Mouse (Mus musculus) embryonic stem cell, embryonic (primary cell): ENCODE results near the gene Slc25a22.

ENCODE experiments used
- CTCF ChIA-PET, 4 experiments: fragments of 300-600 bp in 2 of 4; fragments of 350-600 bp in 2 of 4; sonication (Branson Sonifier 250); formaldehyde crosslinking; loops; one replicate each; lab custom pipeline; 2022; ENCODE audit warnings: inconsistent platforms in 2 of 4; lab: Charles Lee
- POLR2A ChIA-PET, 4 experiments: fragments of 300-600 bp in 2 of 4; fragments of 350-600 bp in 2 of 4; sonication (Branson Sonifier 250); formaldehyde crosslinking; loops; one replicate each; lab custom pipeline; 2022; ENCODE audit warnings: antibody characterized with exemption in 4 of 4, inconsistent platforms in 1 of 4; lab: Charles Lee

Gene Slc25a22

GRCm38 (mm10) chr7:141476981-141477370, 39.3 kb upstream of the Slc25a22 start:
- ChIA-PET POLR2A (interaction anchor here in 3 of 4 experiments (0.6 to 38.4 kb wide), 23 partner anchors 8 to 596 kb away, joined by 3 to 944 read pairs (median 5); partner anchors contain the start of genes Pnpla2 (in 3 of the 3), Cd151 (in 2 of the 3), Chid1 (in 2 of the 3) and Cracr2b (in 2 of the 3)), CTCF (interaction anchor here in 3 of 4 experiments (0.6 to 2.0 kb wide), 16 partner anchors 9 to 1336 kb away, joined by 3 to 9 read pairs (median 4); partner anchors contain the start of genes Cracr2b (in 1 of the 3) and Eps8l2 (in 1 of the 3))

- CTCF ChIA-PET = interaction anchor here (0.6 to 2.0 kb wide), 17 partner anchors 8 to 1335 kb away, joined by 3 to 11 read pairs (median 4); partner anchors contain the start of genes Cd151 (in 1 of the 4), Cracr2b (in 1 of the 4) and Eps8l2 (in 1 of the 4)
- POLR2A ChIA-PET = interaction anchor here (0.6 to 38.4 kb wide), 45 partner anchors 8 to 1550 kb away, joined by 3 to 944 read pairs (median 4); partner anchors contain the start of genes Chid1 (in 3 of the 4), Pnpla2 (in 3 of the 4), Cd151 (in 2 of the 4) and Cracr2b (in 2 of the 4)
Observed at GRCm38 (mm10) chr7:141476226-141476980, 38.7 kb upstream of the Slc25a22 start.

GRCm38 (mm10) chr7:141475805-141476158, 38.1 kb upstream of the Slc25a22 start:
- ChIA-PET CTCF (interaction anchor here in 3 of 4 experiments (0.6 to 2.0 kb wide), 7 partner anchors 9 to 534 kb away, joined by 3 to 9 read pairs (median 4); partner anchors contain the start of genes Cd151 (in 1 of the 3) and Cracr2b (in 1 of the 3)), POLR2A (interaction anchor here in 3 of 4 experiments (0.7 to 38.4 kb wide), 45 partner anchors 8 to 619 kb away, joined by 3 to 944 read pairs (median 4); partner anchors contain the start of genes Chid1 (in 3 of the 3), Pnpla2 (in 3 of the 3), Cd151 (in 2 of the 3) and Cracr2b (in 2 of the 3))

GRCm38 (mm10) chr7:141475011-141475804, 37.5 kb upstream of the Slc25a22 start, which contains the start of the genes Polr2l and Tspan4:
TSS of gene Polr2l (minus strand) at chr7:141475132.
TSS of gene Tspan4 (plus strand) at chr7:141475240.
- CTCF ChIA-PET = interaction anchor here in 3 of 4 experiments (0.6 to 1.9 kb wide), 7 partner anchors 8 to 700 kb away, joined by 3 to 6 read pairs (median 4); partner anchors contain the start of genes Cd151 (in 1 of the 3) and Cracr2b (in 1 of the 3)

GRCm38 (mm10) chr7:141474160-141474559, 36.5 kb upstream of the Slc25a22 start:
- CTCF ChIA-PET = interaction anchor here in 2 of 4 experiments (0.6 to 1.3 kb wide), 2 partner anchors 15 to 66 kb away, joined by 3 read pairs; no protein-coding TSS in a partner anchor
- POLR2A ChIA-PET = interaction anchor here (0.7 to 38.4 kb wide), 9 partner anchors 13 to 40 kb away, joined by 3 to 944 read pairs (median 4); partner anchors contain the start of genes Cd151 (in 2 of the 4), Cracr2b (in 2 of the 4), Pnpla2 (in 2 of the 4) and Rplp2 (in 2 of the 4)

More at GRCm38 (mm10) chr7:141475011-141475804, 37.5 kb upstream of the Slc25a22 start, which contains the start of the genes Polr2l and Tspan4:
- POLR2A ChIA-PET = interaction anchor here (0.5 to 38.4 kb wide), 64 partner anchors 9 to 620 kb away, joined by 3 to 944 read pairs (median 4); partner anchors contain the start of genes Chid1 (in 3 of the 4), Pnpla2 (in 3 of the 4), Cd151 (in 2 of the 4) and Cracr2b (in 2 of the 4)

GRCm38 (mm10) chr7:141472763-141473162, 35.1 kb upstream of the Slc25a22 start:
- ChIA-PET CTCF (interaction anchor here in 2 of 4 experiments (1.8 to 2.0 kb wide), 2 partner anchors 8 kb away, joined by 7 to 10 read pairs; no protein-coding TSS in a partner anchor), POLR2A (interaction anchor here in 2 of 4 experiments (0.8 to 38.4 kb wide), 4 partner anchors 14 to 67 kb away, joined by 3 to 944 read pairs (median 292); partner anchors contain the start of genes Cd151 (in 2 of the 2), Cracr2b (in 2 of the 2), Pnpla2 (in 2 of the 2) and Rplp2 (in 2 of the 2))

- POLR2A ChIA-PET = interaction anchor here in 2 of 4 experiments (0.6 to 38.4 kb wide), 6 partner anchors 1 to 87 kb away, joined by 4 to 944 read pairs (median 293); partner anchors contain the start of genes Cd151 (in 2 of the 2), Cracr2b (in 2 of the 2), Pnpla2 (in 2 of the 2) and Rplp2 (in 2 of the 2)
- CTCF ChIA-PET = interaction anchor here in 3 of 4 experiments (0.6 to 2.0 kb wide), 5 partner anchors 9 to 77 kb away, joined by 3 to 10 read pairs (median 5); partner anchors contain the start of gene Cracr2b (in 1 of the 3)
Observed at GRCm38 (mm10) chr7:141472226-141472625, 34.5 kb upstream of the Slc25a22 start.

GRCm38 (mm10) chr7:141471236-141471635, 33.5 kb upstream of the Slc25a22 start:
- ChIA-PET POLR2A (interaction anchor here in 3 of 4 experiments (0.7 to 38.4 kb wide), 9 partner anchors 2 to 771 kb away, joined by 3 to 944 read pairs (median 7); partner anchors contain the start of genes Cd151 (in 2 of the 3), Cracr2b (in 2 of the 3), Pnpla2 (in 2 of the 3) and Rplp2 (in 2 of the 3)), CTCF (interaction anchor here in 3 of 4 experiments (0.6 to 2.0 kb wide), 5 partner anchors 10 to 626 kb away, joined by 3 to 10 read pairs (median 5); partner anchors contain the start of gene Cracr2b (in 1 of the 3))

DNA sequence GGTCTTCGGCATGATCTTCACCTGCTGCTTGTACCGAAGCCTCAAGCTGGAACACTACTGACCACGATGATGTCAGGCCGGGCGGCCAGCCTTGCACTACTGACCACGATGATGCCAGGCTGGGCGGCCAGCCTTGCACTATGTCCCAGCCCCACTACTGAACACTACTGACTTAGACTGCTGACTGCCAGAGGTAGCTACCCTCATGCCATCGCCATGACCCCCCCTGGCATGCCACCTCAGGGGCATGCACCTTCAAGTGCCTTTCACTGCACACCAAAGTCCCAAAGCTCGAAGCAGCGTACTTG, 32.9 kb upstream of the Slc25a22 start:
- CTCF ChIA-PET = interaction anchor here (0.5 to 3.8 kb wide), 6 partner anchors 10 to 67 kb away, joined by 3 to 46 read pairs (median 6); partner anchors contain the start of gene Cracr2b (in 1 of the 4)
- POLR2A ChIA-PET = interaction anchor here in 3 of 4 experiments (0.5 to 38.4 kb wide), 13 partner anchors 3 to 771 kb away, joined by 3 to 944 read pairs (median 5); partner anchors contain the start of genes Cd151 (in 2 of the 3), Cracr2b (in 2 of the 3), Pnpla2 (in 2 of the 3) and Rplp2 (in 2 of the 3)

GRCm38 (mm10) chr7:141469901-141470636, 32.4 kb upstream of the Slc25a22 start:
- CTCF ChIA-PET = interaction anchor here in 3 of 4 experiments (0.5 to 3.8 kb wide), 7 partner anchors 11 to 67 kb away, joined by 3 to 46 read pairs (median 7); partner anchors contain the start of genes Cracr2b (in 1 of the 3), Pnpla2 (in 1 of the 3) and Rplp2 (in 1 of the 3)
- POLR2A ChIA-PET = interaction anchor here (0.5 to 38.4 kb wide), 16 partner anchors 3 to 411 kb away, joined by 3 to 944 read pairs (median 10); partner anchors contain the start of genes Cracr2b (in 3 of the 4), Pnpla2 (in 3 of the 4), Cd151 (in 2 of the 4) and Pidd1 (in 2 of the 4)

GRCm38 (mm10) chr7:141469352-141469751, 31.7 kb upstream of the Slc25a22 start:
- ChIA-PET CTCF (interaction anchor here in 3 of 4 experiments (0.6 to 3.8 kb wide), 19 partner anchors 10 to 656 kb away, joined by 3 to 46 read pairs (median 4); partner anchors contain the start of genes Chid1 (in 1 of the 3), Cracr2b (in 1 of the 3), Pidd1 (in 1 of the 3) and Pnpla2 (in 1 of the 3)), POLR2A (interaction anchor here (0.5 to 38.4 kb wide), 40 partner anchors 2 to 523 kb away, joined by 3 to 944 read pairs (median 5); partner anchors contain the start of genes Cracr2b (in 3 of the 4), Pnpla2 (in 3 of the 4), Rplp2 (in 3 of the 4) and Cd151 (in 2 of the 4))

DNA sequence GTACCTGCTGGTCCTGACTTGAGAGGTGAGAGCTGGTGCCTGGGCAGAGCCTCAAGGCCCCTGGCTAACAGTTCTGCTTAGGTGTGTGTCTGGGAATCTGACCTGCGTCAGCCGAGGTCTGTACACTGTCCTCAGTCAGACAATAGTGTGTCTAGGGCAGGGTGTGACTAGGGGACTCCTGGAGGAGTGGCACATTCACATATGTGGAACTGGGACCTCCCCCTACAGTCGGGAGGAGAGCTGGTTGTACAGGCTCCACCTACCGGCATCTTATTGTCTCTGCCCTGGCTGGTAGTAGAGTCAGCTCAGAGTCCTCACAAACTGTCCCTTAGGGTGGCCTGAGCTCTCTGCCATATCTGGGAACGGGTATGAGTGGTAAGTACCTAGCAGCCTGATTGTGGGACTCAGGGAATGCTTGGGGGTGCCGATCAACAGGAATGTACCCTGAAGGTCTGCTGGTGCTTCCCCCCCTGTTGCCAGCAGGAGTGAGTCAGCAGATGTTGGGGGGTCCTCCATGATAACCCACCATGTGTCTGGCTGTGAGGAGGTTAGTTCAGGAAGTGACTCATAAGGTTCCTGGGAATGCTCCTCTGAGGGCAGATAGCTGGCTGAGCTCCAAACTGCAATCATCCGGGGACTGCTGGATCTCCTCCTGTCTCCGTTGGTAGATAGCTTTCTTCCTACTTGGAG, 31.0 kb upstream of the Slc25a22 start:
- CTCF ChIA-PET = interaction anchor here (0.5 to 3.8 kb wide), 34 partner anchors 8 to 655 kb away, joined by 3 to 46 read pairs (median 4); partner anchors contain the start of genes Chid1 (in 1 of the 4), Cracr2b (in 1 of the 4), Pidd1 (in 1 of the 4) and Pnpla2 (in 1 of the 4)
- POLR2A ChIA-PET = interaction anchor here (0.5 to 38.4 kb wide), 72 partner anchors 1 to 628 kb away, joined by 3 to 944 read pairs (median 4); partner anchors contain the start of genes Cracr2b (in 3 of the 4), Pnpla2 (in 3 of the 4), Rplp2 (in 3 of the 4) and Cd151 (in 2 of the 4)

- ChIA-PET POLR2A (interaction anchor here (0.5 to 38.4 kb wide), 64 partner anchors 1 to 627 kb away, joined by 3 to 944 read pairs (median 4); partner anchors contain the start of genes Cracr2b (in 3 of the 4), Pnpla2 (in 3 of the 4), Rplp2 (in 3 of the 4) and Cd151 (in 2 of the 4)), CTCF (interaction anchor here (0.6 to 3.8 kb wide), 25 partner anchors 8 to 243 kb away, joined by 3 to 46 read pairs (median 5); partner anchors contain the start of genes Chid1 (in 1 of the 4), Cracr2b (in 1 of the 4), Pidd1 (in 1 of the 4) and Pnpla2 (in 1 of the 4))
Observed at GRCm38 (mm10) chr7:141468164-141468521, 30.5 kb upstream of the Slc25a22 start.
